Mouse (Mus musculus) limb, embryonic 14.5 days (tissue): ENCODE measurements around the gene Capn13. TPM values are rescaled to one million over a fixed set of nuclear protein-coding genes. Genes with fewer than 3 reads are reported as not detected.
"Not testable (repeated sequence)": the region's sequence is repeated elsewhere in the genome, so short reads cannot be mapped to it uniquely, and the experiment has no call there.

Experiments used
- ATAC-seq: fragments of 200-750 bp; cut with Nextera tagmentation; 2 replicates; pipeline ENCODE4 v1.8.0; 2017; ENCODE audit warnings: low read depth, moderate number of reproducible peaks, moderate TSS enrichment; ENCODE audit not compliant: low FRiP score
- DNase-seq: peaks from one replicate; pipeline ENCODE4 v3.0.0-alpha.2; 2015; ENCODE audit warnings: low spot score
- H3K27ac ChIP-seq: fragments of 300-500 bp; sonication (generic); replicated peaks from 2 replicates; pipeline ENCODE4 v1.5.1; 2014; ENCODE audit warnings: low read depth, mild to moderate bottlenecking, low read length, moderate library complexity, mixed read lengths
- H3K27me3 ChIP-seq: fragments of 300-500 bp; sonication (generic); 2 replicates; pipeline ENCODE4 v1.6.1; 2014; ENCODE audit warnings: low read length, mixed read lengths; ENCODE audit not compliant: control insufficient read depth, insufficient read depth
- H3K36me3 ChIP-seq: fragments of 300-500 bp; sonication (generic); 2 replicates; pipeline ENCODE4 v1.6.1; 2014; ENCODE audit warnings: mild to moderate bottlenecking, low read length, moderate library complexity, mixed read lengths; ENCODE audit not compliant: control insufficient read depth, insufficient read depth
- H3K4me1 ChIP-seq: fragments of 300-500 bp; sonication (generic); 2 replicates; pipeline ENCODE4 v1.6.1; 2014; ENCODE audit warnings: antibody characterized with exemption, low read length, mixed read lengths; ENCODE audit not compliant: control insufficient read depth, insufficient read depth
- H3K4me2 ChIP-seq: fragments of 300-500 bp; sonication (generic); replicated peaks from 2 replicates; pipeline ENCODE4 v1.6.1; 2014; ENCODE audit warnings: low read depth, mild to moderate bottlenecking, low read length, moderate library complexity; ENCODE audit not compliant: severe bottlenecking
- H3K4me3 ChIP-seq: fragments of 300-500 bp; sonication (generic); replicated peaks from 2 replicates; pipeline ENCODE4 v1.5.1; 2014; ENCODE audit warnings: low read length
- H3K9ac ChIP-seq: fragments of 300-500 bp; sonication (generic); 2 replicates; pipeline ENCODE4 v1.6.1; 2014; ENCODE audit warnings: mild to moderate bottlenecking, low read depth, low read length, moderate library complexity; ENCODE audit not compliant: severe bottlenecking
- H3K9me3 ChIP-seq: fragments of 300-500 bp; sonication (generic); 2 replicates; pipeline ENCODE4 v1.6.1; 2016; ENCODE audit warnings: low read length; ENCODE audit not compliant: control insufficient read depth
- POLR2A ChIP-seq: fragments of 200-500 bp; IDR thresholded peaks from 2 replicates; pipeline ENCODE4 v1.8.0; 2012; ENCODE audit warnings: inconsistent platforms, mild to moderate bottlenecking, moderate library complexity, borderline replicate concordance; ENCODE audit not compliant: insufficient read depth, insufficient read length; ENCODE audit errors: extremely low read depth
- WGBS: fragments of 180-500 bp; shearing (Covaris S2); extraction: QIAGEN DNeasy Blood & Tissue Kit; methylation state at CpG from one replicate; pipeline ENCODE4 v1.1.7; 2014; 5-methylcytosine and 5-hydroxymethylcytosine counted together
- polyA plus RNA-seq, 2 experiments: library from polyadenylated mRNA; depleted of rRNA in 1 of 2; stranded (reverse) in 1 of 2; unstranded in 1 of 2; fragments of >200 nt; fragmentation: Nextera tagmentation in 1 of 2; extraction: Ambion mirVana in 1 of 2; gene quantifications; 2 replicates each; pipeline versions ENCODE4 v1.2.1 to v1.2.3; 2012 to 2014

Capn13 gene
- polyA plus RNA-seq, 2 experiments: not detected

- Histone ChIP-seq H3K36me3 (no peaks in the 10 kb centered on the region), H3K27me3 (no peaks in the 10 kb centered on the region), H3K9ac (no peak overlapping the region), H3K27ac (no peak overlapping the region), H3K4me2 (no peak overlapping the region), H3K4me1 (peaks cover 8% of the 10 kb centered on the region), H3K9me3 (no peaks in the 10 kb centered on the region), H3K4me3 (no peak overlapping the region)
- ATAC-seq: no peak
- WGBS: 83% methylated on average over 8 of the region's 8 CpGs
- no peak for TF ChIP-seq POLR2A
- no peak for DNase-seq
These were observed 137.6 kb downstream of the Capn13 start for GRCm38 (mm10) chr17:73263077-73263501.

- H3K36me3 ChIP-seq: no peaks in the 10 kb centered on the region
- no peak overlapping the region for H3K27ac ChIP-seq
- no peak for ATAC-seq
- DNase-seq: no peak
- H3K4me1 ChIP-seq: peaks cover 14% of the 10 kb centered on the region
- H3K4me3 ChIP-seq: no peak overlapping the region
- TF ChIP-seq POLR2A: no peak
- no peak overlapping the region for H3K4me2 ChIP-seq
- H3K9me3 ChIP-seq: no peaks in the 10 kb centered on the region
- no peaks in the 10 kb centered on the region for H3K27me3 ChIP-seq
- no peak overlapping the region for H3K9ac ChIP-seq
- 88% methylated on average over 2 of the region's 2 CpGs for WGBS
These were observed 138.1 kb downstream of the Capn13 start for GRCm38 (mm10) chr17:73262558-73262957.

GRCm38 (mm10) chr17:73259258-73259657, 141.4 kb downstream of the Capn13 start:
- not testable (repeated sequence) for H3K4me2 ChIP-seq, H3K9ac ChIP-seq, H3K27ac ChIP-seq, H3K36me3 ChIP-seq, H3K27me3 ChIP-seq, DNase-seq, ATAC-seq, H3K9me3 ChIP-seq, H3K4me3 ChIP-seq
- 95% methylated on average over 5 of the region's 5 CpGs for WGBS
- peaks cover 15% of the 10 kb centered on the region for H3K4me1 ChIP-seq

GRCm38 (mm10) chr17:73258620-73259019, 142.0 kb downstream of the Capn13 start:
- Histone ChIP-seq H3K4me3 (no peak overlapping the region), H3K36me3 (no peaks in the 10 kb centered on the region), H3K27me3 (no peaks in the 10 kb centered on the region), H3K4me1 (peaks cover 15% of the 10 kb centered on the region), H3K4me2 (peak overlapping the region; percentile 29; the same call in 1 of the 2 replicates), H3K27ac (0 out of 2 replicates have a peak overlapping the region, but pooled peaks have one; percentile 13), H3K9ac (no peak overlapping the region), H3K9me3 (no peaks in the 10 kb centered on the region)
- peak; percentile 90 for ATAC-seq
- TF ChIP-seq POLR2A: no peak
- peak; percentile 54 for DNase-seq
- 8% methylated on average over 12 of the region's 12 CpGs for WGBS
